Mouse (Mus musculus) frontal cortex, postnatal 25 days (tissue): Measurements from ENCODE around the gene Il5.
"Not testable (repeated sequence)": the region's sequence is repeated elsewhere in the genome, so short reads cannot be mapped to it uniquely, and the experiment has no call there.

ENCODE experiments used
- DNase-seq, 2 experiments: peaks; one replicate each; pipeline ENCODE4 v3.0.0; 2022; ENCODE audit warnings: low spot score in 2 of 2

The Il5 gene

DNA sequence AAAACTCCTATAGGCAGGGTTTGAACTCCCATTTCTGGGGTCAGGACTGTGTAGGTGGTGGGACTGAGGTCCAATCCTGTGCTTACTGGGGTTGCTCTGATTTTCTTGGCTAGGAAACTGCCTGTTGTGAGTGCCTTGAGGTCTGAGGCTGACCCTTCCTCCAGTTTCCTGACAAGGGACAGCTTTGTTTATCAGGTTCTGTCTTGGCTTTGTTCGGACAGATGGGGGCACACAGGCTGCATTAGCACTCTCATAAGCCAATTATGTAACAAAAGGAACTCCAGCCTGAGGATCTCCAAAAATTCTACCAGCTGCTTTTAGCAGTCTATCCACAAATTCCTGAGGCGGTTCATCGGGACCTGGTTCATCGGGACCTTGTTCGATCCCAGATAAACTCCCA lies 21.8 kb downstream of the Il5 start:
- DNase-seq, result no peak

DNA sequence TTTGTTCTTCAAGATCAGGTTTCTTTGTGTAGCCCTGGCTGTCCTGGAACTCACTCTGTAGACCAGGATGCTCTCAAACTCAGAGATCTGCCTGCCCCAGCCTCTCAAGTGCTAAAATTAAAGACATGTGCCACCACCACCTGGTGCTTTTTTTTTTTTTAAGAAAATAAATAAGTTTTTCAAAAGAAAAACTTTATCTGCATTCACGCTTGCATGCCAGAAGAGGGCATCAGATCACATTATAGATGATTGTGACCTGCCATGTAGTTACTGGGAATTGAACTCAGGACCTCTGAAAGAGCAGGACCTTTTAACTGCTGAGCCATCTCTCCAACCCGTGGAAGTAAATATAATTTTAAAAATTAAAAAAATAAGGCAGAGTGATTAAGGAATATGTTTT lies 24.7 kb downstream of the Il5 start:
- no peak for DNase-seq

- DNase-seq, result no peak
Observed at GRCm38 (mm10) chr11:53747985-53748384, 27.4 kb downstream of the Il5 start.

DNA sequence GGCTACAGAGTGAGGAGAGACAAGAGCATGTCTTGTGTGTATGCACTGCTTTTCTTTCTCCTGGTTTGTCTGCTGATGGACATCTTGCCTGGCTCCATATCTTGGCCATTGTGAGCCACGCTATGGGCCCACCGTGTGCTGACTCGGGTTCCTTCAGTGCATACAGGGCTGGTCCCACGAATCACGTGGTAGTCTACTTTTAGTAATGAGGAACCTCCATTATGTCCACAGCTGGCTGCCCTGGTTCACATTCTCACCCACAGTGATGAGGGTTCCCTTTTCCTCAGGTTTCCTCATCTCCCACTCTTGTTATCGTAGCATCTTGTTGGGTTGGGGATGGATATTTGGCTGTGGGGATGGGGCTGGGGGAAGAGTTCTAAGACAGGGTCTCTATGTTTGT lies 28.0 kb downstream of the Il5 start:
- no peak for DNase-seq

DNA sequence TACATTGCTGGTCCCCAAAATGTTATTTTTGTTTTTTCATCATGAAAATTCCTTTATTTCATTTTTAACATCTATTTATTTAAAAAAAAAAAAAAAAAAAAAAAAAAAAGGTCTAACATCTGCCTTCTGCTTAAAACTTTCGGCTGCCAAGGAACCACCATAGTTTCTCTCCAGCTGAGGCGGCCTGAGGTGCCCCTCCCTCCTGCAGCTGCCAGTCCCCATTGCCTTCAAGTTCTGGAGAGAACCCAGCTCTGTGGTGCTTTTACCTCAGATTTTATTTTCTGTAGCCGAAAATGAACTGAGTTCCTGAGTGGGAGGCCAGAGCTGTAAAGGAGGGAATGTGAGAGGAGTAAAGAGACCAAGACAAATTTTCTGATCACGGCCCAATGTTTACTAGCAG lies 28.7 kb downstream of the Il5 start:
- no peak for DNase-seq

GRCm38 (mm10) chr11:53749716-53750352 lies 29.2 kb downstream of the Il5 start:
- no peak for DNase-seq

- no peak for DNase-seq
Observed at GRCm38 (mm10) chr11:53755011-53755595, 34.5 kb downstream of the Il5 start.

DNA sequence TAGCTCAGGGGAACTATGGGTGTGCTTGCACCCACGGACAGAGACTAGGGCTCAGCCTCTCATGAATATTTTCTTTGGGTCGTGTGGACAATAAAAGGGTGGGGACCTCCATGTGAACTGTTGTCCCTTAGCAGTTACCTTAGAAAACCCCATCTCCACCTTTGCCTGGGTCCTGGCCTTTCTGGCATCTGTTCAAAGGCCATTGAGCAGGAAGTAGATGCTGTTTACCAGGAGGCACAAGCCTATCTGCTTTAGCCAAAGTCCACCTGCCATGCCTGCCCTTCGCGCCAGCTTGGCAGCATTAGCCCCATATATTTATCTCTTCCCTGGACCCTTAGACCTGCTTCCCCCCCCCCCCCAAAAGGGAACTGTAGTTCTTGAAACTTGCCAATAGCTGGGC lies 37.0 kb downstream of the Il5 start:
- no peak for DNase-seq

DNA sequence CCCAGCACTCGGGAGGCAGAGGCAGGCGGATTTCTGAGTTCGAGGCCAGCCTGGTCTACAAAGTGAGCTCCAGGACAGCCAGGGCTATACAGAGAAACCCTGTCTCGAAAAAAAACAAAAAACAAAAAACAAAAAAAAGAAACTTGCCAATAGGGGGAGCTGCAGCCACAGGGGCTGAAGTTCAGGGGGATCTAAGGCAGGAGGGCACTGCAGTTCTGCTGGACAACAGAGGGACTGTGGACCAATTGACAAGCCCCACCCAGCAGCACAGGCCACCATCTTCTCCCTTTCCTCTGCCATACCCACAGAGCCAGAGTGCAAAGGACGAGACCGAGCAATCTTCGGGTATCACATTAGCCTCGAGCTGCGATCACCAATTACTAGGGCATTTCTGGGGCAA lies 37.4 kb downstream of the Il5 start:
- DNase-seq, result not testable (repeated sequence)

DNA sequence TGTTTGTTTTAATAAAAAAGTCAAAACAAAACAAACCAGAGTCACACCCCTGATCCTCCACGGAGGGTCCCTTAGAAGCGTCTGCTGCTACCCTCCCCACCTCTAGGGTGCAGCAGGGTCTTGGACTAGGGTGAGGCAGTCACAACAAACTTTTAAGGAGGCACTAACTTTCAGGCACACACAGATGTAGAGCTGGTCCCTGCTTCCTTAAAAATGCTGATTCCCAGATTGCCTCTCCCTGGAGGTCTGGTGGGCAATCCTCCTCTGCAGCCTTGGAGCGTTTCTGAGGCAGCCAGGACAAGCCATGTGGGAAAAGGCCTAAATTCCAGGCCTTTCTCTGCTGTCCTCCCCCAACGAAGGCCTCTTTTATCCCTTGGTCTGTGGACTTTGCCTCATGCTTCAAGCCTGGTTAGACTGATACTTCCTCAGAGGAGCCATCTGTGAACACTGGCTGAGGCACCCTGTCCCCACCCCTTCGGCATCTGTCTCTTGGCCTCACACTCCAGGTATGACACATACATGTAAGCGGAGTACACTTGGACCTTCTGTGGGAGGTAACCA lies 38.3 kb downstream of the Il5 start:
- DNase-seq, result no peak

DNA sequence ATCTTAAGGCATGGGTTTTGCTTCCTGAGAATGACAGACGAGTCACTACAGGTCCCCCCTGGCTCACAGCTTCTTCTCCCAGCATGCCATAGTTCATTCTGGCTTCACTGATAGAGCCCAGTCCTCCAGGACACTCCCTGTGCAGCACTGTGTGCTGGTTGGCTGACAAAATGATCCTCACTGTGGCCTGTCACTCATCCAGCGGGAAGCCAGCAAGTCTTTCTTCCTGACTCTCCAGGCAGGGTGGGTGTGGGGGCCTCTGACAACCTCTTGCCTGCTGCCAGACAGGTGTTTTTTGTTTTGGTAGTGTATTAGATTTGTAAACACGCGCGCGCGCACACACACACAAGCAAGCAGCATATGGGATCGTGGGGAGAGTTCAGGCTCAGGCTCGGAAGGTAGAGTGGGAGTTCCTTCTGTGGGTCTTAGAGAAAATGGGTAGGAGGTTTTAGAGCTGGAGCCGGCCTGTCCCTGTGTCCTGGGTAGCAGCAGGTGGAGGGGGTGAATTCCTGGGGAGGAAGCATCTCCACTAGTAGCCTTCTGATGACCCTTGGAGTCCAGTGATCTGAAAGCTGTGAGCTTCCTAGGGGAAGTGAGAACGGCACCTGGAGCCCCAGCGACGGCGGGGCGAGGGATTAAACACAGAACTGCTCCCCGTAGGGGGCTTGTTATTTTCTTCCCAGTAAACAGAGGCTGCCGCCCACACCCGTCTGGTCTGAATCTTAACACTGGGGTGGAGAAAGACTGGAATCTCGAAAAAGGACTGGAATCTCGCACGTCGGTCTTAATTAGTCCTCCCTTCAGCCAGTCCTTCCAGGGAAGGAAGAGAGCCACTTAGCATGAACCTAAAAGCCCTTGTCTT lies 39.2 kb downstream of the Il5 start:
- DNase-seq, result no peak

- DNase-seq, result no peak
Observed at GRCm38 (mm10) chr11:53761284-53761683, 40.7 kb downstream of the Il5 start.

DNA sequence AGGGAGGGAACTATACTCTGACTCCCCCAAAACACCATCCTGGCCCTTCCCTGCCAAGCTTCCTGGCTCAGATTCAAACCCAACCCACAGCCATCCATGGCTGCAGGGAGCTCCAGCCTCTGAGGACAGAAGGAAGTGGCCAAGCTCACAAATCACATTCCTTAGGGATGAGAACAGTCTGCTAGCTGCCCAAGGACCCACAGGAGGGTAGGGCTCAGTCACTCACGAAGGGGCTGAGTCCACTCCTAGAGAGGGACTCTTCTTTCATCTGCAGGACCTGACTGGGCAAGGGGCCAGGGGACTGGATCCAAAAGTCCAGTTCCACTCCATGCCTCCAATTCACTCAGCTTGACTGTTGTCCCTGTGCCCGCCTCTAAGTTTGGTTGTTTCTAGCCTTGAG lies 41.2 kb downstream of the Il5 start:
- no peak for DNase-seq

DNA sequence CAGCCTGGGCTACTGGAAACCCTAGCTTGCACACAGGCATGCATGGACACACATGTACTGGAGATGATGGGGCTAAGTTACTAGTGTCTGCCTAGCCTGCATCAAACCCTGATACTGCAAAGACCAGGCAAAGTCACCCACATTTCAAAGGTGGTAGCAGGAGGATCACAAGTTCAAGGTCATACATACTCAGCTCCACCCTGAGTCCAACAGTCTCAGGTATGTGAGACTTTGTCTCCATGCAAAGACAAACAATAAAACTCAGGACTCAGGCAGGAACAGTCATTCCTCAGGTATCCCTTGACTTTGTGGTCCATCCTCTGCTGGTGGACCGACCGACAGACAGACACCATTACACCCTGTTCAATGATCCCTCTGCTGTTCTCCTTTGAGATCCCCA lies 41.8 kb downstream of the Il5 start:
- DNase-seq, result no peak

GRCm38 (mm10) chr11:53762827-53763495 lies 42.4 kb downstream of the Il5 start:
- no peak for DNase-seq

GRCm38 (mm10) chr11:53763496-53764140 lies 43.0 kb downstream of the Il5 start:
- DNase-seq, result peak; percentile 59 to 60

- DNase-seq, result no peak
Observed at GRCm38 (mm10) chr11:53764581-53764980, 44.0 kb downstream of the Il5 start.

- no peak for DNase-seq
Observed at GRCm38 (mm10) chr11:53768422-53769184, 48.0 kb downstream of the Il5 start.

- DNase-seq, result no peak
Observed at GRCm38 (mm10) chr11:53769185-53769576, 48.6 kb downstream of the Il5 start.

DNA sequence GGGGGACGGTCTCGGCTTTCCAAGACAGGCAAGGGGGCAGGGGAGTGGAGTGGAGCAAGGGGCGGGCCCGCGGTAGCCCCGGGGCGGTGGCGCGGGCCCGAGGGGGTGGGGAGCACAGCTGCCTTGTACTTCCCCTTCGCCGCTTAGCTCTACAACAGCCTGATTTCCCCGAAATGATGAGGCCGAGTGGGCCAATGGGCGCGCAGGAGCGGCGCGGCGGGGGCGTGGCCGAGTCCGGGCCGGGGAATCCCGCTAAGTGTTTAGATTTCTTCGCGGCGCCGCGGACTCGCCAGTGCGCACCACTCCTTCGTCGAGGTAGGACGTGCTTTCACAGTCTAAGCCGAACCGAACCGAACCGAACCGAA lies 49.1 kb downstream of the Il5 start, which contains the start of gene Irf1:
Gene Irf1, plus strand, starts transcription at position 255 of the 365 bp plus-strand sequence.
- peak; percentile 67 to 73 for DNase-seq
